Mouse (Mus musculus) neutrophil, adult 5-6 weeks (primary cell): ENCODE results near the gene Atad1. TPM values are rescaled to one million over a fixed set of nuclear protein-coding genes. Genes with fewer than 3 reads are reported as not detected.
"Not testable (repeated sequence)": the region's sequence is repeated elsewhere in the genome, so short reads cannot be mapped to it uniquely, and the experiment has no call there.

Experiments
- ATAC-seq: fragments of 151-379, 151-347 bp; 2 replicates; pipeline ENCODE4 v1.8.0; 2017; ENCODE audit warnings: mild to moderate bottlenecking, moderate TSS enrichment; ENCODE audit not compliant: insufficient number of reproducible peaks, poor library complexity, low FRiP score, severe bottlenecking; ENCODE audit errors: extremely low read depth
- total RNA-seq: library from RNA; stranded (forward); fragments of 200-1000 nt; gene quantifications from 2 replicates; pipeline ENCODE4 v1.2.3, GENCODE M21; 2017

Gene Atad1
- total RNA-seq, result 49.7 and 50.3 TPM in 2 replicates

DNA sequence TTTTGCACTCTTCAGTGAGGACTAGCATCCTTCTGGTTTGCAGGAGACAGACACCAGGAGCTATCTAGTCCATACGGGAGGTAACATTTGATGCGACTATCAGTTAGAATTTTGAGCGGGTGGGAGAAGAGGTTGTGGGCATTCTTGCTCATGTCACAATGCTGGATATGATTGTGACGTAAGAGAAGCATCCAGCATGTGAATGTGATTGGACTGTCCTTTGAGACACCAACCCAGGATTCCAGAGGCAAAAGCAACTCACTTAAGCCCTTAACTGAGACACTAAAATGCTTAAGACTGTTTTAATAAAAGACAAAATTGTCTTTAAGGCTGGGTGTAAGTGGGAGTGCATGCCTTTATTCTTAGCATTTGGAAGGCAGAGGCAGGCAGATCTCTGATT, at the start of gene Atad1:
Atad1 (minus strand) TSS at position 101 of the 400 bp plus-strand sequence.
- ATAC-seq, result no peak

DNA sequence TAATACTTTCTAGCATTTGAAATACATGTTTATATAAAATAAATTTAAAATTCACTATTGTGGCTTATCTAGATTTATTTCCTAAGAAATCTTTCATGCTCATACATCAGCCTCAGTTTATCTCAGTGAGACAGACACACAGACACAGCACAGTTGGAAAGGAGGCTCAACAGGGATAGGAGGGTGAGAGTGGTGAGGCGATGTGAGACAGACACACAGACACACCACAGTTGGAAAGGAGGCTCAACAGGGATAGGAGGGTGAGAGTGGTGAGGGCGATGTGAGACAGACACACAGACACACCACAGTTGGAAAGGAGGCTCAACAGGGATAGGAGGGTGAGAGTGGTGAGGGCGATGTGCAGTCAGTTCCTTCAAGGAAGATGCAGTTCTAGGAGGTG, 48.4 kb upstream of the Atad1 start:
- ATAC-seq, result not testable (repeated sequence)

GRCm38 (mm10) chr19:32787388-32787787, 47.8 kb upstream of the Atad1 start:
- not testable (repeated sequence) for ATAC-seq

DNA sequence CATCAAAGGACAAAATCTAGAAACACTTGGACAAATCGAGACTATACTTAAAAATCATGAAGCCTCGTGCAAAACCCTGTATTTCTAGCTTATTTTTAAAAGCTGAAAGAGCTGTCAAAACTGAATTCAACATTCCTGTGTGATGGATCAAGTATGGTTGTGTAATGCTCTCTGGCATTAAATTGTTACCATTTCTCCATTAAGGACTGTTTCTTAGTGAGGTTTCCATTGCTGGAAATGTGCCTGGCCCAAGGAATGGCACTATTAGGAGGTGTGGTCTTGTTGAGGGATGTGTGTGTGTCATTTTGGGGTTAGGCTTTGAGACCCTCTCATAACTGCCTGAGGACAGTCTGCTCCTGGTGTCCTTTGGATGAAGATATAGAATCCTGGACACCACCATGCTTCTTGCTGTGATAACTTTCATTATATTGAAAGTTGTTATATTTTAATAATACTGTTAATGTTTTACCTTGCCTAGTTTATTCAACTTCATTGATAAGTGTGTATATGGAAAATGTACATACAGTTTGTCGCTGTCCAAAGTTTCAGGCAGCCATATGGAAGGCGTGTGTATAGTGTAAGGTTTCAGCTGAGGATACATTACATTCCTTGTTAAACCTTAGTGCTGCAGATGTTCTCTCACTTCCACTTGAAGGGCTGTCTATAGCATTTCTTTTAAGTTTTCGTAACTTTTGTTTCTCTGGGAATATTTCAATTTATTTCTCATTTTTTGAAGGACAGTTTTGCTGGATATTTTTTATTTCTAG, 41.9 kb upstream of the Atad1 start:
- ATAC-seq, result no peak

DNA sequence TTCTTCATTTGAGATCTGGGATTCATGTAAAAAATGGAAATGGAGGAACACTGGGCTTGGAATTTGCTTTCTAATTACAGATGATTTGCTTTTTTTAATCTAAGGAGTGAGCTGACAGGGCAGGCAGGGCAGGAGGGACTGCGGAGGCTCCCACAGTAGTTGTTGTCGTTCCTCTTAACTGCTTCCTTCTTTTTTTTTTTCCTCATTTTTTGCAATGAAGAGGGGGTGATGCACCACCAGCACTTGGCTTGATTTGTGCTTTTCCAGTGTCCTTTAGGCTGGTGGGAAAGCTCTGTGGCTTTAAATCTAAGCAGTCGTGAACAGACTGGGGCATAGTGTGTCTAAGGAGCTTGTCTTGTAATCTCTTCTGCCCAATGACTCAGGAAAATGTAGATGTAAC, 39.5 kb upstream of the Atad1 start:
- no peak for ATAC-seq

GRCm38 (mm10) chr19:32778411-32778810, 38.8 kb upstream of the Atad1 start:
- no peak for ATAC-seq

DNA sequence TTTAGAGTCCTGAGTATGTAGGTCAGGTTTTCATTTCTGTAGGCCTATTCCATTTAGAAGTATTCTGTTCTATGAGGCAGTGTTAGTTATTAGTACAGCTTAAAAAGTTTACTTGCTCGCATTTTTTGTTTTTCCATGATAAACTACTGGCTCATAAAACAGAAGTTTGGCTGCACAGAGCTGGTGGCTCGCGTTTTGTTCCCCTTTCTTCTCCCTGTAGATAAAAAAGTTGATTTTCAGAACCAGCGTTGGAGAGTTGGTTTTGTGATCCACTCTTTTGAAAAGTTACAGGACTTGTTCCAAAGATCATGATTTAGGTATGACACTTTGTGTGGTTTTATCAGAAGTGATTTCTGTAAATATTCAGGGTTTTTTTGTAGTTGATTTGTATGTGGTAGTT, 22.9 kb upstream of the Atad1 start:
- ATAC-seq, result no peak

DNA sequence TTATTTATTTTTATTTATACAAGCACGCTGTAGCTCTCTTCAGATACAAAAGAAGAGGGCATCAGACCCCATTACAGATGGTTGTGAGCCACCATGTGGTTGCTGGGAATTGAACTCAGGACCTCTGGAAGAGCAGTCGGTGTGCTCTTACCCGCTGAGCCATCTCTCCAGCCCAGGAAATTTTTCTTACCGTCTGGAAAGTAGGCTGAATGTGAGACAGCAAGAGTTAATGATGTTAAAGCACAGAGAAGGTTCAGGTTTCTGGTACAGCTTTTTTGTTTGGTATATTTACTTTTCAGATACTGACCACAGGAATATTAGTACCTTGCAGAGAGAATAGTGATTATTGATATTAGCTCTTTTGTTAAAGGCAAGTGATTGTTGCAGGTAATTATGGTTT, 21.6 kb upstream of the Atad1 start:
- ATAC-seq, result no peak

DNA sequence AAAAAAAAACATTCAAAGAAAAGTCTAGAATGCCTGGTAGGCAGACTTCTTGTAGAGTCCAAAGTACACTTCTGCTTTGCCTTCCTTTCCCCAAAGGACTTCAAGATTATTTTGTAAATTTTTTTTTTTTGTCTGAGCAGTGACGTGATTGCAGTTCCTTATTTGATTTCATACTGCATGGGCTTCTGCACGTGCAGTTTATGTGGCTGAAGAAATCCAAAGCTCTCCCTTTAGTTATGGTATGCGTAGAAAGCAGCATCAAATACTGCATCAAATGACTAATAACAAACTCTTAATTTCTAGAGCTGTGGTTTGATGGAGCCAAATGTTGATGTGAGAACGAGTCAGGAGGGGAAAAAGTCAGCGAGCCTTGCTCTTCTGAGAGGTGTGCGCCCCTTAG, 20.9 kb upstream of the Atad1 start:
- ATAC-seq, result no peak

GRCm38 (mm10) chr19:32759357-32760024, 19.9 kb upstream of the Atad1 start:
- no peak for ATAC-seq

DNA sequence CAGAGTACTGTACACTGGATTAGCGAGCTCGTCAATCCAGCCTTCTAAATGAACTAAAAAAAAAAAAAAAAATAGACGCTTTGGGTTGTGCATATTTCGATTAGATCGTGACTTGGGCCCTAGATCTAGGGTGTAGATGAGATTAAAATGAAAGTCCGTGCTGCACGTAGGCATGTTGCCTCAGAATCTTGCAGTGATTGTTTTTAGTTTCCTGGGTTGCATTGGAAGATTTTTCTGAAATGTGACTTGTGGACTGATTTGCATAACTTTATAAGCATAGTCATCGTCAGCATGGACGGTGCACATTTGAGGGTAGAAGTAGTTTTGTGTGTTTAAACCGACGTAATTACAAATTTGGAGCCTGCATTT, 19.2 kb upstream of the Atad1 start:
- ATAC-seq, result no peak

DNA sequence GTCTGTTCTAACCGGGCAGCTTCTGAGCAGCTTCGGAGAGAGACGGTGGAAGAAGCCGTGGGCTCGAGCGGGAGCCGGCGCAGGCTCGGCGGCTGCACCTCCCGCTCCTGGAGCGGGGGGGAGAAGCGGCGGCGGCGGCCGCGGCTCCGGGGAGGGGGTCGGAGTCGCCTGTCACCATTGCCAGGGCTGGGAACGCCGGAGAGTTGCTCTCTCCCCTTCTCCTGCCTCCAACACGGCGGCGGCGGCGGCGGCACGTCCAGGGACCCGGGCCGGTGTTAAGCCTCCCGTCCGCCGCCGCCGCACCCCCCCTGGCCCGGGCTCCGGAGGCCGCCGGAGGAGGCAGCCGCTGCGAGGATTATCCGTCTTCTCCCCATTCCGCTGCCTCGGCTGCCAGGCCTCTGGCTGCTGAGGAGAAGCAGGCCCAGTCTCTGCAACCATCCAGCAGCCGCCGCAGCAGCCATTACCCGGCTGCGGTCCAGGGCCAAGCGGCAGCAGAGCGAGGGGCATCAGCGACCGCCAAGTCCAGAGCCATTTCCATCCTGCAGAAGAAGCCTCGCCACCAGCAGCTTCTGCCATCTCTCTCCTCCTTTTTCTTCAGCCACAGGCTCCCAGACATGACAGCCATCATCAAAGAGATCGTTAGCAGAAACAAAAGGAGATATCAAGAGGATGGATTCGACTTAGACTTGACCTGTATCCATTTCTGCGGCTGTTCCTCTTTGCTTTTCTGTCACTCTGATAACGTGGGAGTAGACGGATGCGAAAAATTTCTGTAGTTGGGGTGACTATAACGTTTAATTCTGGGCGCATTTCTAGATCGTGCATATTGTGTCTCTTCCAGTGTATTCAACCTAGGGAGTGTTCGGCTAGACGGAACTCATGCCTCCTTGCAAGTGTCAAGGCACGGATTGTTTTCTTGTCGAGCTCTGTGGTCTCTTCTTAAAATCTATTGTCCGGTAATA, 18.5 kb upstream of the Atad1 start:
- ATAC-seq, result no peak

GRCm38 (mm10) chr19:32756900-32757725, 17.5 kb upstream of the Atad1 start, which contains the start of gene Pten:
TSS of gene Pten (plus strand) at chr19:32757497.
- ATAC-seq, result peak; percentile 51

- ATAC-seq, result peak; percentile 10; the same call in 1 of the 2 replicates
Observed at GRCm38 (mm10) chr19:32756636-32756899, 17.0 kb upstream of the Atad1 start.

DNA sequence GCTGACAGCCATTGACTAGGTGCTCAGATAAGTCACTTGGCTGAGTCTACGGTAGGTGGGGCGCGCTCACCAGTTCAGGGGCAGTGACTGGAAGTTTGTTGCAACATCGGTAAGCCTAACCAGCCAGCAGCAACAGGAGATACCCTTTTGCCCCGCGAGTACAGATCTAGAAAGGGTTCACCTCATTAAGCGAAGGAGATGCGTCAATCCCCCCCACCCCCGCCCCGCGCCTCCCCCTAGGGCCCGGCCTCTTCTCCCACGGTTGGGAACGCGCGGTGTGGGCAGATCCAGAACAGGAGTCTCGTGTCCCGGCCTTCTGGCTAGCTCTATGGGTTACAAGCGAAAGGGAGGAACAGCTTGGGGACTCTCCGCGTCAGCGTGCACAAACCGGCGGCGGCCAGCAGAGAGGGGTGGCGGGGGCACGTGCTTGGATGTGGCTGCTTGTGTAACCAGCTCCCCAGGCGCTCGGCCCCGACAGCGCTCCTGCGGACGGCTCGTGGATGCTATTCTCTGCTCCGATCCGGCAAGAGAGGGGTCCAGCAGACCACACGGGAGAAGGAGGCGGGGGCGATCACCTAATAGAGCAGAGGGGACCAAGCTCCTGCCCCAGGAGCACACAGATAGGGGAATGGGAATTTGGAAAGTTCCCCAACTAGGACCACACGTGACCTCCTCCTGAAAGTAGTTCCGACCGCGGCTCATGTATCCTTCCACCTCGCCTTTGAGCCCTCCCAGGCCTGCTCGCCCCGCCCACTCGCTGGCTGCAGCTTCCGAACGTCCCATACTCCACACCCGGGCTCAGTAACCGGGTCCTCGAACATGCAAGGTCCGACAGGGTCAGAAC, 16.4 kb upstream of the Atad1 start:
- ATAC-seq, result peak; percentile 50

GRCm38 (mm10) chr19:32755104-32755791, 15.7 kb upstream of the Atad1 start:
- ATAC-seq, result no peak

DNA sequence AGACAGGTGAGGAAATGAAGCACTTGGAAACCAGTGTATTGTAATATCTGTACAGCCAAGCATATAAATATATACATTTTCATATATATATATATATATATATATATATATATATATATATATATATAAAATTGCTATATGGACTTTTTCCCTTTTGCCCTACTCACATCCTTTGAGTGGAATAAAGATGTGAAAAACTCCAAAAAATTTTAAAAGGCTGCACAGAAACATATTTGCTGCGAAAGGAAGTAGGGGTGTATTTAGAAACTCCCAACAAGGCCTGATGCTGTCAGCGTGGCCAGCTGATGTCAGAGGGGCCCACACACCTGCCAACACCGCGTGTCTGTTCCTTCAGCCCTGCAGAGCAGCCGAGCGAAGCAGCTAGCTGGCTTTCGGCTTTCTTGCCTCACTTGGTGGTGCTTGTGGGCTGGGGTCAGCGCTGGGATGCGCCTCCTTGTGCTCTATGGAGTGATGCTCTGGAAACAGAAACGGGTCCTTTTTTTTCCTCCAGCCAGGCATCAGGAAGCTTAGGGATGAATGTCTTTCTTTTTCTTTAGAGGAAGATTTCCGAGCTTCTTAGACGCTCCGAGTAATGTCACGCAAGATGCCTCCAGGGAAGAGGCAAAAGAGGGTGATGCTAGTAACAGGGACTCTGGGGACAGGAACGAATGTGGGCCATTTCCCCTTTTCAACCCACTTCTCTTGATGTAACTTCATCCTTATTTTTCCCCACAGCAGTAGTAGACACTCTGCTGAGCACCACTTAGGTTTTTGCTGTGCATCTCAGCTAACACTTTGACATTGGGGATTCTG, 14.8 kb upstream of the Atad1 start:
- ATAC-seq, result peak; percentile 11; the same call in 1 of the 2 replicates
